In genomic region chr1:191573906-191574639, GRCm38 (mm10) we compare ENCODE assay signal across 8 mouse cellular contexts. TPM values are rescaled to one million over a fixed set of nuclear protein-coding genes. Genes with fewer than 3 reads are reported as not detected.
DNase-seq lines count a peak whose midpoint lies in the region; ATAC-seq and TF ChIP-seq lines count a peak whose summit lies in the region.

No protein-coding gene starts in this region.

- peak overlapping the region; percentile 93 for H3ac ChIP-seq in C2C12 (ENCODE audit: control insufficient read depth, insufficient read length, low read depth)

- TF ChIP-seq CTCF in gastrocnemius, adult 2 months (IDR thresholded peaks at IDR 0.05) = no peak
- no peak for TF ChIP-seq CTCF in C2C12 (IDR thresholded peaks at IDR 0.05; ENCODE audit: control insufficient read depth, insufficient read depth, insufficient read length)
- no peak for TF ChIP-seq CTCF in liver, adult 2 months (IDR thresholded peaks at IDR 0.05; ENCODE audit: low read depth, low read length)
- no peak for TF ChIP-seq CTCF in stomach, postnatal 0 days (IDR thresholded peaks at IDR 0.05; ENCODE audit: low read depth)
- no peak for TF ChIP-seq CTCF in heart, adult 2 months (IDR thresholded peaks at IDR 0.05)

- 1% methylated on average over 13 of the region's 13 CpGs for WGBS in embryonic facial prominence, embryonic 13.5 days
- WGBS in liver, adult 2 months = 10% methylated on average over 13 of the region's 13 CpGs
- WGBS in stomach, postnatal 0 days = 1% methylated on average over 13 of the region's 13 CpGs
- WGBS in heart, adult 2 months = 11% methylated on average over 13 of the region's 13 CpGs

- DNase-seq in gastrocnemius, adult 2 months = no peak
- no peak for DNase-seq in gastrocnemius, postnatal 25 days
- no peak for DNase-seq in liver, adult 2 months (ENCODE audit: extremely low read depth, low read depth, low spot score)
- DNase-seq in stomach, postnatal 0 days (ENCODE audit: low spot score) = no peak
- DNase-seq in heart, adult 2 months = no peak
- no peak for DNase-seq in right cerebral cortex, adult 2 months (ENCODE audit: low spot score in 2 of 2)

- no peak for ATAC-seq in embryonic facial prominence, embryonic 13.5 days (ENCODE audit: insufficient number of reproducible peaks, insufficient read depth, low FRiP score, low TSS enrichment, low read depth)
- no peak for ATAC-seq in stomach, postnatal 0 days (ENCODE audit: low FRiP score, low TSS enrichment)

- peak overlapping the region; percentile 74 for H3K4me2 ChIP-seq in embryonic facial prominence, embryonic 13.5 days
- peak overlapping the region; percentile 78 for H3K4me2 ChIP-seq in stomach, postnatal 0 days (replicated peaks; ENCODE audit: low read depth)

- H3K27me3 ChIP-seq in C2C12 (ENCODE audit: control insufficient read depth, insufficient read depth, insufficient read length) = no peaks in the 10 kb centered on the region
- H3K27me3 ChIP-seq in embryonic facial prominence, embryonic 13.5 days = no peaks in the 10 kb centered on the region
- H3K27me3 ChIP-seq in liver, adult 2 months (ENCODE audit: control insufficient read depth, insufficient read depth, low read length) = no peaks in the 10 kb centered on the region
- no peaks in the 10 kb centered on the region for H3K27me3 ChIP-seq in stomach, postnatal 0 days (ENCODE audit: control insufficient read depth, insufficient read depth, low read length)
- no peaks in the 10 kb centered on the region for H3K27me3 ChIP-seq in heart, adult 2 months (ENCODE audit: control insufficient read depth, insufficient read depth, low read length)

- no peak for TF ChIP-seq POLR2A in liver, adult 2 months (IDR thresholded peaks at IDR 0.05; ENCODE audit: extremely low read depth, insufficient read depth, low read length)
- TF ChIP-seq POLR2A in heart, adult 2 months (IDR thresholded peaks at IDR 0.05; ENCODE audit: insufficient read depth, low read depth, low read length) = no peak

- H3K79me3 ChIP-seq in C2C12 (ENCODE audit: low read depth) = peaks cover 81% of the 10 kb centered on the region

- H3K9ac ChIP-seq in embryonic facial prominence, embryonic 13.5 days = peak overlapping the region; percentile 86
- H3K9ac ChIP-seq in liver, adult 2 months (ENCODE audit: low read depth, low read length) = no peak overlapping the region
- H3K9ac ChIP-seq in stomach, postnatal 0 days (ENCODE audit: low read length) = peak overlapping the region; percentile 77
- H3K9ac ChIP-seq in heart, adult 2 months (ENCODE audit: low read depth, low read length) = no peak overlapping the region

- H3K27ac ChIP-seq in gastrocnemius, adult 2 months = no peak overlapping the region
- peak overlapping the region; percentile 95 for H3K27ac ChIP-seq in embryonic facial prominence, embryonic 13.5 days
- no peak overlapping the region for H3K27ac ChIP-seq in liver, adult 2 months (replicated peaks; ENCODE audit: insufficient read depth, low read depth, low read length)
- peak overlapping the region; percentile 91 for H3K27ac ChIP-seq in stomach, postnatal 0 days (replicated peaks)
- H3K27ac ChIP-seq in heart, adult 2 months = no peak overlapping the region

- TF ChIP-seq EP300 in stomach, postnatal 0 days (optimal IDR thresholded peaks at IDR 0.05) = no peak
- no peak for TF ChIP-seq EP300 in heart, adult 2 months (IDR thresholded peaks at IDR 0.05; ENCODE audit: insufficient read depth, low read depth, low read length)

- peaks cover 94% of the 10 kb centered on the region for H3K79me2 ChIP-seq in C2C12 (ENCODE audit: control insufficient read depth, insufficient read depth)
- peaks cover 13% of the 10 kb centered on the region; the same call in 1 of the 2 replicates for H3K79me2 ChIP-seq in liver, adult 2 months (ENCODE audit: control insufficient read depth, insufficient read depth, low read length)
- H3K79me2 ChIP-seq in heart, adult 2 months (replicated peaks; ENCODE audit: control insufficient read depth, insufficient read depth, low read length) = peaks cover 2% of the 10 kb centered on the region; the same call in 1 of the 2 replicates

- no peaks in the 10 kb centered on the region for H3K9me3 ChIP-seq in embryonic facial prominence, embryonic 13.5 days
- H3K9me3 ChIP-seq in stomach, postnatal 0 days (ENCODE audit: control insufficient read depth, low read length) = no peaks in the 10 kb centered on the region

- peaks cover 20% of the 10 kb centered on the region for H3K36me3 ChIP-seq in C2C12 (ENCODE audit: control insufficient read depth, insufficient read depth)
- H3K36me3 ChIP-seq in embryonic facial prominence, embryonic 13.5 days = peaks cover 8% of the 10 kb centered on the region
- no peaks in the 10 kb centered on the region for H3K36me3 ChIP-seq in liver, adult 2 months (ENCODE audit: control insufficient read depth, insufficient read depth, low read length)
- no peaks in the 10 kb centered on the region for H3K36me3 ChIP-seq in stomach, postnatal 0 days (ENCODE audit: control insufficient read depth, insufficient read depth, low read length)
- peaks cover 3% of the 10 kb centered on the region; the same call in 1 of the 2 replicates for H3K36me3 ChIP-seq in heart, adult 2 months (ENCODE audit: control insufficient read depth, insufficient read depth, low read length)

- H3K4me3 ChIP-seq in gastrocnemius, adult 2 months = peak overlapping the region; percentile 77
- peak overlapping the region; percentile 70 for H3K4me3 ChIP-seq in C2C12 (ENCODE audit: insufficient read depth, poor library complexity, severe bottlenecking)
- peak overlapping the region; percentile 90 for H3K4me3 ChIP-seq in embryonic facial prominence, embryonic 13.5 days
- peak overlapping the region; percentile 78; the same call in 1 of the 2 replicates for H3K4me3 ChIP-seq in liver, adult 2 months (ENCODE audit: insufficient read depth, low read depth, low read length)
- peak overlapping the region; percentile 85 for H3K4me3 ChIP-seq in stomach, postnatal 0 days (ENCODE audit: low read depth, low read length)
- H3K4me3 ChIP-seq in heart, adult 2 months = no peak overlapping the region; the same call in 1 of the 2 replicates

- intact Hi-C loops in gastrocnemius, adult 2 months (cut with DNase I) = no loop called here
- intact Hi-C loops in heart, adult 2 months (cut with DNase I) = no loop called here

- H3K4me1 ChIP-seq in embryonic facial prominence, embryonic 13.5 days = peaks cover 24% of the 10 kb centered on the region
- peaks cover 8% of the 10 kb centered on the region for H3K4me1 ChIP-seq in liver, adult 2 months (ENCODE audit: control insufficient read depth, insufficient read depth, low read length)
- peaks cover 4% of the 10 kb centered on the region; the same call in 1 of the 2 replicates for H3K4me1 ChIP-seq in stomach, postnatal 0 days (replicated peaks; ENCODE audit: control insufficient read depth, insufficient read depth)
- H3K4me1 ChIP-seq in heart, adult 2 months (ENCODE audit: control insufficient read depth, insufficient read depth, low read length) = peaks cover 2% of the 10 kb centered on the region; the same call in 1 of the 2 replicates

TF ChIP-seq in C2C12, 6 proteins besides CTCF, POLR2A, EP300 and RAD21:
- TF ChIP-seq MAX (IDR thresholded peaks at IDR 0.05) = no peak
- TF ChIP-seq MYOG (IDR thresholded peaks at IDR 0.05; ENCODE audit: control insufficient read depth, extremely low read depth, insufficient read length) = no peak
- TF ChIP-seq MYOD1 (IDR thresholded peaks at IDR 0.05; ENCODE audit: control insufficient read depth, insufficient read length, low read depth) = no peak
- TF ChIP-seq CEBPB (IDR thresholded peaks at IDR 0.05; ENCODE audit: low read depth) = no peak
- TF ChIP-seq USF1 (IDR thresholded peaks at IDR 0.05; ENCODE audit: low read depth) = no peak
- TF ChIP-seq FOSL1 (IDR thresholded peaks at IDR 0.05; ENCODE audit: insufficient read depth, low read length, poor library complexity, severe bottlenecking) = no peak

RNA-seq across cellular contexts. Expression of gene Dtl, which starts 1.3 kb away (rescaled TPM):
- under 1 TPM in 1 of 2 experiments, not detected in 1; 0.11 TPM for total RNA-seq in gastrocnemius, adult 2 months (2021)
- under 1 TPM; 0.18 to 0.78 TPM for total RNA-seq in gastrocnemius, postnatal 25 days (2021)
- 8.6 TPM for polyA plus RNA-seq in C2C12 (2012; fragmentation: generic; extraction: Trizol)
- 60.5 and 64.2 TPM in 2 replicates for polyA plus RNA-seq in embryonic facial prominence, embryonic 13.5 days (2015; fragmentation: Nextera tagmentation; extraction: Ambion mirVana)
- total RNA-seq in liver, adult 2 months (2014; rRNA removed) = 0.28 and 0.74 TPM in 2 replicates
- 0.07 TPM in 2 replicates for polyA plus RNA-seq in liver, adult 2 months (2012; rRNA removed)
- 7.5 and 8.6 TPM in 2 replicates for polyA plus RNA-seq in stomach, postnatal 0 days (2015; fragmentation: Nextera tagmentation; extraction: Ambion mirVana)
- under 1 TPM; 0.16 to 0.27 TPM for total RNA-seq in heart, adult 2 months (2021)
- 0.06 and 0.29 TPM in 2 replicates for polyA plus RNA-seq in heart, adult 2 months (2012; rRNA removed)

RNA-seq across cellular contexts. Expression of gene Ints7, which starts 1.4 kb away (rescaled TPM):
- 1 to 10 TPM; 6.7 to 7.2 TPM for total RNA-seq in gastrocnemius, adult 2 months (2021)
- 1 to 10 TPM; 6.4 to 6.6 TPM for total RNA-seq in gastrocnemius, postnatal 25 days (2021)
- polyA plus RNA-seq in C2C12 (2012; fragmentation: generic; extraction: Trizol) = 24.1 TPM
- 66.0 and 66.2 TPM in 2 replicates for polyA plus RNA-seq in embryonic facial prominence, embryonic 13.5 days (2015; fragmentation: Nextera tagmentation; extraction: Ambion mirVana)
- total RNA-seq in liver, adult 2 months (2014; rRNA removed) = 10.9 and 11.7 TPM in 2 replicates
- 9.4 and 9.5 TPM in 2 replicates for polyA plus RNA-seq in liver, adult 2 months (2012; rRNA removed)
- 15.1 and 15.8 TPM in 2 replicates for polyA plus RNA-seq in stomach, postnatal 0 days (2015; fragmentation: Nextera tagmentation; extraction: Ambion mirVana)
- total RNA-seq in heart, adult 2 months (2021) = 10 to 100 TPM in 1 of 2 experiments, 1 to 10 TPM in 1; 9.5 to 11.2 TPM
- polyA plus RNA-seq in heart, adult 2 months (2012; rRNA removed) = 16.3 and 22.3 TPM in 2 replicates

Comparison
In these comparisons a context has a peak if more than half of its experiments do, and no peak if none do; other contexts are left out.
1. H3K27ac ChIP-seq: peak in embryonic facial prominence, embryonic 13.5 days (single experiment) and stomach, postnatal 0 days (single experiment); none in gastrocnemius, adult 2 months (single experiment), liver, adult 2 months (single experiment) and heart, adult 2 months (single experiment).
2. H3K9ac ChIP-seq: peak in embryonic facial prominence, embryonic 13.5 days (single experiment) and stomach, postnatal 0 days (single experiment); none in liver, adult 2 months (single experiment) and heart, adult 2 months (single experiment).